Mouse (Mus musculus) central nervous system, embryonic 18 days (tissue): ENCODE data around the gene Med14. TPM values are rescaled to one million over a fixed set of nuclear protein-coding genes. Genes with fewer than 3 reads are reported as not detected.

Experiments
- polyA plus RNA-seq: library from polyadenylated mRNA; depleted of rRNA; stranded (reverse); fragments of >200 nt; gene quantifications from 2 replicates; pipeline ENCODE4 v1.2.3, GENCODE M21; 2012; rRNA removed

The Med14 gene
- polyA plus RNA-seq = 31.2 and 32.6 TPM in 2 replicates

DNA sequence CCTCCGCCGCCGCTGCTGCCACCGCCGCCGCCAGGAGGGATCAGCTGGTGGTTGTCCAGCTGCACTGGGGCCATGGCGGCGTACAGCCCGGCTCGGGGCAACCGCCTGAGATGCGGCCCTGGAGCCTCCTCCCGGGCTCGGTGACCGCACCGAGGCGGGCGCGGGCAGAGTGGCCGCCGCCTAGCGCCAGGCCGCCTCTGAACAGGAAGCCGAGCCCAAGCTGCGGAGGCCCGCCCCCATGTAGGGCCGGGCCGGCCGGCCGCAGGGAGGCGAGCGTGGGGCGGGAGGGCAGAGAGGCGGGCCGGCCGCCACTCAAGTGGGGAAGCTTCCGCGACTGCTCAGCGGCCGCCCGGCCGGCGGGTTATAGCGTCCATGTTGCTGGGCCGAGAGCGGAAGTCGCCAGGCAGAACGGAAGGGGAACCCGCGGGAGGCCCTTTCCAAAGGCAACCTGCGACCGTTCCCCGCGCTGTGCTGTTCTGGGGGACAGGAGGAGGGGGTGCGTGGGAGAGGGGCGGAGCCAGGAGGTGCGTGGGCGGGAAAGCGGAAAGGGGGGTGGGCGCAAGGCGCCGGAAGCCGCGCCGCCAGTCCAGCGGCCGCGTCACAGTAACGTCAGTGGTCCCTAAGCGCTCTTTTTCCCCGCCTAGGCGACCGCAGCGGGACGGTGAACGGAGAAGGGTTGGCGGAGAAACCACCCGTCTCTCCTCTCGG, at the start of gene Med14:
TSS of gene Med14 (minus strand) at position 448 of the 708 bp plus-strand sequence.

GRCm38 (mm10) chrX:12673054-12673775, 88.7 kb downstream of the Med14 start, which contains the start of gene 1810030O07Rik:
Gene 1810030O07Rik, minus strand, starts transcription at chrX:12673668.

Other genes with a start within 250 kb of the Med14 start
- 86.0 and 96.9 TPM in 2 replicates for gene Atp6ap2, start 174.3 kb downstream of the Med14 start, polyA plus RNA-seq
- gene 1810030O07Rik, start 88.4 kb downstream of the Med14 start, polyA plus RNA-seq = 27.7 and 29.2 TPM in 2 replicates